Comparison of ENCODE assay signal across 27 mouse cellular contexts in genomic region chr9:69702156-69702928, GRCm38 (mm10). TPM values are rescaled to one million over a fixed set of nuclear protein-coding genes. Genes with fewer than 3 reads are reported as not detected.
A peak's percentile ranks its signal among the peaks of the same experiment; 100 is the strongest.
DNase-seq lines count a peak whose midpoint lies in the region; ATAC-seq lines count a peak whose summit lies in the region.
"Had no signal": no experiment of that assay in that cellular context is flagged by ENCODE, and none has a peak within 500 bp of the region (broad histone marks: within the 10 kb centered on the region; RNA-seq: fewer than 3 reads in every experiment).

No protein-coding gene starts in this region.

- no peaks in the 10 kb centered on the region for H3K9me3 ChIP-seq in heart, embryonic 11.5 days (replicated peaks; ENCODE audit: control insufficient read depth, low read length)
- no peaks in the 10 kb centered on the region for H3K9me3 ChIP-seq in midbrain, embryonic 14.5 days (ENCODE audit: control insufficient read depth, low read length)
- H3K9me3 ChIP-seq: forebrain, embryonic 10.5 days; forebrain, embryonic 13.5 days; heart, embryonic 13.5 days had no signal

- H3K4me2 ChIP-seq in heart, embryonic 11.5 days, result no peak overlapping the region
- H3K4me2 ChIP-seq in midbrain, embryonic 14.5 days (ENCODE audit: low read length), result no peak overlapping the region
- H3K4me2 ChIP-seq: forebrain, embryonic 13.5 days; heart, embryonic 13.5 days; hindbrain, embryonic 14.5 days had no signal

- no peaks in the 10 kb centered on the region for H3K4me1 ChIP-seq in heart, embryonic 11.5 days (ENCODE audit: control insufficient read depth, insufficient read depth, low read length)
- H3K4me1 ChIP-seq in midbrain, embryonic 14.5 days (ENCODE audit: control insufficient read depth, insufficient read depth, low read length), result no peaks in the 10 kb centered on the region
- H3K4me1 ChIP-seq: forebrain, embryonic 13.5 days; heart, embryonic 13.5 days had no signal

- no peak for ATAC-seq in heart, embryonic 11.5 days (replicated peaks; ENCODE audit: insufficient number of reproducible peaks, low FRiP score, low TSS enrichment)
- no peak for ATAC-seq in midbrain, embryonic 14.5 days (ENCODE audit: low FRiP score, low TSS enrichment)
- ATAC-seq: forebrain, embryonic 13.5 days; forebrain, embryonic 16.5 days; hindbrain, postnatal 0 days had no signal

- no peak overlapping the region for H3K27ac ChIP-seq in heart, embryonic 11.5 days (ENCODE audit: low read depth, low read length)
- H3K27ac ChIP-seq in midbrain, embryonic 14.5 days (replicated peaks; ENCODE audit: low read depth, low read length), result no peak overlapping the region
- H3K27ac ChIP-seq: forebrain, embryonic 10.5 days; forebrain, embryonic 13.5 days; heart, embryonic 13.5 days; hindbrain, embryonic 14.5 days; hindbrain, postnatal 0 days had no signal

- H3K36me3 ChIP-seq in heart, embryonic 11.5 days (ENCODE audit: control insufficient read depth, insufficient read depth, low read length), result no peaks in the 10 kb centered on the region
- H3K36me3 ChIP-seq in splenic B cell, adult 2 months (ENCODE audit: control insufficient read depth, insufficient read depth, low read length, poor library complexity, severe bottlenecking), result no peaks in the 10 kb centered on the region
- no peaks in the 10 kb centered on the region for H3K36me3 ChIP-seq in midbrain, embryonic 14.5 days (ENCODE audit: control insufficient read depth, insufficient read depth, low read length)
- H3K36me3 ChIP-seq: forebrain, embryonic 10.5 days; heart, embryonic 13.5 days had no signal

- no peaks in the 10 kb centered on the region for H3K27me3 ChIP-seq in heart, embryonic 11.5 days (ENCODE audit: control insufficient read depth, insufficient read depth, low read length)
- no peaks in the 10 kb centered on the region for H3K27me3 ChIP-seq in splenic B cell, adult 2 months (ENCODE audit: control insufficient read depth, insufficient read depth, low read length, poor library complexity, severe bottlenecking)
- H3K27me3 ChIP-seq in midbrain, embryonic 14.5 days (ENCODE audit: control insufficient read depth, insufficient read depth, low read length), result no peaks in the 10 kb centered on the region; the same call in 1 of the 2 replicates
- H3K27me3 ChIP-seq: heart, embryonic 13.5 days had no signal

- DNase-seq in heart, adult 11 months, result peak; percentile 39
- DNase-seq in induced T-regulatory cell, adult 2 months (ENCODE audit: low read depth), result peak; percentile 12
- DNase-seq in splenic B cell, adult 2 months (ENCODE audit: low read depth, low spot score), result peak; percentile 2
- DNase-seq in right cerebral cortex, postnatal 4 days, result no peak
- no peak for DNase-seq in midbrain, embryonic 14.5 days
- DNase-seq: adrenal gland, adult 2 months; adrenal gland, postnatal 14 days; B cell, adult 2 months; cerebellum, adult 11 months; cerebellum, adult 2 months; cerebellum, postnatal 10 days; cerebellum, postnatal 36 days; gastrocnemius, postnatal 10 days; gastrocnemius, postnatal 36 days; heart, adult 18-20 months; heart, postnatal 14 days; heart, postnatal 4 days had no signal

- WGBS in heart, embryonic 11.5 days (ENCODE audit: insufficient replicate concordance), result 78% methylated on average over 8 of the region's 8 CpGs
- WGBS in midbrain, embryonic 14.5 days, result 91% methylated on average over 8 of the region's 8 CpGs

- no peak overlapping the region for H3K4me3 ChIP-seq in heart, embryonic 11.5 days (ENCODE audit: low read depth, low read length)
- H3K4me3 ChIP-seq in midbrain, embryonic 14.5 days (replicated peaks; ENCODE audit: low read depth, low read length), result no peak overlapping the region
- H3K4me3 ChIP-seq: forebrain, embryonic 10.5 days; forebrain, embryonic 13.5 days; heart, embryonic 13.5 days had no signal

- H3K9ac ChIP-seq in heart, embryonic 11.5 days (ENCODE audit: low read depth, low read length), result no peak overlapping the region
- H3K9ac ChIP-seq in midbrain, embryonic 14.5 days (replicated peaks; ENCODE audit: low read length), result no peak overlapping the region
- H3K9ac ChIP-seq: forebrain, embryonic 13.5 days; heart, embryonic 13.5 days; hindbrain, embryonic 14.5 days had no signal

RNA-seq across cellular contexts. Expression of gene Foxb1, which starts 58.4 kb away (rescaled TPM):
- polyA plus RNA-seq in heart, embryonic 11.5 days (2014; fragmentation: Nextera tagmentation; extraction: Ambion mirVana), result not detected in 2 replicates
- 9.9 and 10.7 TPM in 2 replicates for polyA plus RNA-seq in midbrain, embryonic 14.5 days (2014; fragmentation: Nextera tagmentation; extraction: Ambion mirVana)
- polyA plus RNA-seq: adrenal gland, adult 2 months; embryonic facial prominence, embryonic 14.5 days; heart, embryonic 13.5 days; heart, embryonic 16.5 days; intestine, embryonic 14.5 days had no signal

Comparison
In these comparisons a context has a peak if more than half of its experiments do, and no peak if none do; other contexts are left out.
1. DNase-seq: peak in heart, adult 11 months (single experiment), induced T-regulatory cell, adult 2 months (single experiment) and splenic B cell, adult 2 months (single experiment); none in right cerebral cortex, postnatal 4 days (single experiment) and midbrain, embryonic 14.5 days (single experiment).
2. RNA of gene Foxb1, which starts 58.4 kb away (polyA plus RNA-seq): 9.9 to 10.7 TPM in midbrain, embryonic 14.5 days; not detected in heart, embryonic 11.5 days; every median in the first group is over 10 times any median in the second.